Mouse (Mus musculus): ENCODE results near the gene Xpo5. TPM values are rescaled to one million over a fixed set of nuclear protein-coding genes. Genes with fewer than 3 reads are reported as not detected.

Gene Xpo5
- polyA plus RNA-seq, 3 experiments from 2014 or later, result 24.9 to 35.4 (median 28.8) TPM

- ATAC-seq, result no peak
These were observed 57.1 kb downstream of the Xpo5 start for GRCm38 (mm10) chr17:46259675-46260074.

- no peak for ATAC-seq
These were observed 59.7 kb downstream of the Xpo5 start for GRCm38 (mm10) chr17:46262201-46262694.

GRCm38 (mm10) chr17:46265502-46265901 is 62.9 kb downstream of the Xpo5 start:
- ATAC-seq, result no peak

- peak; percentile 73 for ATAC-seq
These were observed 63.5 kb downstream of the Xpo5 start for GRCm38 (mm10) chr17:46265918-46266618.

- ATAC-seq, result no peak
These were observed 64.4 kb downstream of the Xpo5 start for GRCm38 (mm10) chr17:46266986-46267385.

- no peak for ATAC-seq
These were observed 64.9 kb downstream of the Xpo5 start for GRCm38 (mm10) chr17:46267511-46267910.

- ATAC-seq, result no peak
These were observed 65.6 kb downstream of the Xpo5 start for GRCm38 (mm10) chr17:46268026-46268720.

GRCm38 (mm10) chr17:46269771-46270534 is 67.4 kb downstream of the Xpo5 start:
- ATAC-seq, result no peak

GRCm38 (mm10) chr17:46272058-46272457 is 69.5 kb downstream of the Xpo5 start:
- ATAC-seq, result no peak

GRCm38 (mm10) chr17:46272675-46273074 is 70.1 kb downstream of the Xpo5 start:
- ATAC-seq, result no peak

- ATAC-seq, result no peak
These were observed 71.2 kb downstream of the Xpo5 start for GRCm38 (mm10) chr17:46273803-46274236.

GRCm38 (mm10) chr17:46274465-46274864 is 71.9 kb downstream of the Xpo5 start:
- ATAC-seq, result no peak

GRCm38 (mm10) chr17:46275034-46275433 is 72.5 kb downstream of the Xpo5 start:
- no peak for ATAC-seq

- no peak for ATAC-seq
These were observed 72.9 kb downstream of the Xpo5 start for GRCm38 (mm10) chr17:46275506-46275905.

- ATAC-seq, result no peak
These were observed 75.0 kb downstream of the Xpo5 start for GRCm38 (mm10) chr17:46277586-46277985.

GRCm38 (mm10) chr17:46278011-46278765 is 75.6 kb downstream of the Xpo5 start:
- ATAC-seq, result no peak

GRCm38 (mm10) chr17:46282483-46283123 is 80.0 kb downstream of the Xpo5 start, which contains the start of gene Tjap1:
Gene Tjap1, minus strand, starts transcription at chr17:46283026.
- ATAC-seq, result peak; percentile 92

- ATAC-seq, result peak; percentile 24
These were observed 80.6 kb downstream of the Xpo5 start for GRCm38 (mm10) chr17:46283140-46283539.

- ATAC-seq, result no peak
These were observed 81.3 kb downstream of the Xpo5 start for GRCm38 (mm10) chr17:46283911-46284310.

GRCm38 (mm10) chr17:46284653-46285052 is 82.1 kb downstream of the Xpo5 start:
- ATAC-seq, result no peak

- no peak for ATAC-seq
These were observed 82.8 kb downstream of the Xpo5 start for GRCm38 (mm10) chr17:46285407-46285806.

- ATAC-seq, result no peak
These were observed 85.1 kb downstream of the Xpo5 start for GRCm38 (mm10) chr17:46287678-46288095.
